Mouse (Mus musculus) heart, postnatal 0 days (tissue): ENCODE measurements around the gene Cryge. TPM values are rescaled to one million over a fixed set of nuclear protein-coding genes. Genes with fewer than 3 reads are reported as not detected.

Experiments used
- ATAC-seq: fragments of 200-750 bp; cut with Nextera tagmentation; 2 replicates; pipeline ENCODE4 v1.8.0; 2017; ENCODE audit warnings: low read depth, moderate number of reproducible peaks, moderate library complexity; ENCODE audit not compliant: insufficient read depth
- DNase-seq: peaks from one replicate; pipeline ENCODE4 v3.0.0-alpha.2; 2016; ENCODE audit warnings: low spot score
- H3K27ac ChIP-seq: fragments of 300-500 bp; sonication (generic); 2 replicates; pipeline ENCODE4 v1.5.1; 2014; ENCODE audit warnings: low read depth, mild to moderate bottlenecking
- H3K27me3 ChIP-seq: fragments of 300-500 bp; sonication (generic); 2 replicates; pipeline ENCODE4 v1.6.1; 2014; ENCODE audit warnings: low read length, mixed read lengths; ENCODE audit not compliant: control insufficient read depth, insufficient read depth
- H3K36me3 ChIP-seq: fragments of 300-500 bp; sonication (generic); replicated peaks from 2 replicates; pipeline ENCODE4 v1.6.1; 2014; ENCODE audit warnings: low read length, mixed read lengths; ENCODE audit not compliant: control insufficient read depth, insufficient read depth
- H3K4me1 ChIP-seq: fragments of 300-500 bp; sonication (generic); 2 replicates; pipeline ENCODE4 v1.6.1; 2014; ENCODE audit warnings: antibody characterized with exemption; ENCODE audit not compliant: control insufficient read depth, insufficient read depth
- H3K4me2 ChIP-seq: fragments of 300-500 bp; sonication (generic); 2 replicates; pipeline ENCODE4 v1.6.1; 2014; ENCODE audit warnings: low read depth, mild to moderate bottlenecking, low read length, moderate library complexity
- H3K4me3 ChIP-seq: fragments of 300-500 bp; sonication (generic); 2 replicates; pipeline ENCODE4 v1.5.1; 2014; ENCODE audit warnings: low read depth, low read length
- H3K9ac ChIP-seq: fragments of 300-500 bp; sonication (generic); replicated peaks from 2 replicates; pipeline ENCODE4 v1.6.1; 2014; ENCODE audit warnings: low read depth, low read length, mixed read lengths
- H3K9me3 ChIP-seq: fragments of 300-500 bp; sonication (generic); replicated peaks from 2 replicates; pipeline ENCODE4 v1.6.1; 2016; ENCODE audit warnings: low read length; ENCODE audit not compliant: control insufficient read depth
- CTCF ChIP-seq: IDR thresholded peaks from 2 replicates; pipeline ENCODE4 v1.5.1; 2016; ENCODE audit warnings: antibody characterized with exemption, control low read depth, low read depth
- EP300 ChIP-seq: IDR thresholded peaks from 2 replicates; pipeline ENCODE4 v1.6.1; 2016; ENCODE audit warnings: antibody characterized with exemption, low read depth
- WGBS: fragments of 180-500 bp; shearing (Covaris S2); extraction: QIAGEN DNeasy Blood & Tissue Kit; methylation state at CpG from one replicate; pipeline ENCODE4 v1.1.7; 2014; 5-methylcytosine and 5-hydroxymethylcytosine counted together
- polyA plus RNA-seq: library from polyadenylated mRNA; unstranded; fragments of >200 nt; fragmentation: Nextera tagmentation; extraction: Ambion mirVana; gene quantifications from 2 replicates; pipeline ENCODE4 v1.2.1, GENCODE M21; 2015
- total RNA-seq: library from RNA; depleted of rRNA; stranded (reverse); fragments of >200 nt; gene quantifications from 2 replicates; pipeline ENCODE4 v1.2.3, GENCODE M21; 2014; ENCODE audit warnings: low replicate concordance

Cryge gene
- total and polyA plus RNA-seq, 2 experiments from 2014 or later: not detected

DNA sequence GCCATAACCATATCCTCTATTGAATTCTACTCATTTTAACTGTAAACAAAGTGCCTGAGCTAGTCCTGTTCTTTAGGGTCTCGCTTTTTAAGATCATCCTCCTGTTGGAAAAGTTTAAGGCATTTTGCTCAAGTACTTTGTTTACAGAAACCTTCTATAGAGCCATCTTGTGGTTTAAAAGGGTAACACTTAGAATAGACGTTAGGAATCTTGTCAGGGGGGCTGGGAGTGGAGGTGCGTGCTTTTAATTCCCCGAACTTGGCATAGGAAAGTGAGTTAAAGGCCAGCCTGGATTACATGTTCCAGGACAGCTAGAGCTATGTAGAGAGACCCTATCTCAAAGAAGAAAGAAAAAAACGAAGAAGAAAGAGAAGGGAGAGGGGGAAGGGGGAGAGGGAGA, 24.7 kb upstream of the Cryge start:
- no peaks in the 10 kb centered on the region for H3K36me3 ChIP-seq
- DNase-seq: peak; percentile 36
- no peak for ATAC-seq
- no peak overlapping the region for H3K4me3 ChIP-seq
- H3K27me3 ChIP-seq: no peaks in the 10 kb centered on the region
- H3K9ac ChIP-seq: no peak overlapping the region
- no peaks in the 10 kb centered on the region for H3K4me1 ChIP-seq
- 9% methylated on average over 5 of the region's 5 CpGs for WGBS
- no peak for TF ChIP-seq EP300
- peak; percentile 42 for TF ChIP-seq CTCF
- H3K27ac ChIP-seq: no peak overlapping the region
- no peak overlapping the region for H3K4me2 ChIP-seq
- H3K9me3 ChIP-seq: no peaks in the 10 kb centered on the region

DNA sequence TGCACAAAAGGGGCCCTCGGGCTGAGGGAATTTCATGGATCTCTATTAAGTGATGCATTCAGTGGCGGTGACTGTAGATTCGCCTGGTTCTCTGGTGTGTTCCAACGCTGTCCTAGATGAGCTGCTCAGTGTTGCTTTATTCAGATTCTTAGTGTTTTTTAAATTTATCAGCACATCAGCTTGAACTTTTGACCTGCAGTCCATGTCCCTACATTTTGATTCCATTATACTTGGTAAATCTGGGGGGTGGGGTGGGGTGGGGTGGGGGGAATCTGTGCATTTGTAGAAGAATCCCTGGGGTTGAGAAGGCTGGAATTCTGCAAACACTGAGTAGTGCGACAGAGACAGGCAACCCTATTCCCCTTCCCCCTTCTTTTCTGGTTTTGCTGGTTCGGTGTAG, 22.6 kb upstream of the Cryge start, which contains the start of gene Crygc:
Gene Crygc, minus strand, starts transcription at position 101 of the 400 bp plus-strand sequence.
- H3K4me2 ChIP-seq: no peak within 1 kb of the TSS
- H3K4me3 ChIP-seq: no peak within 1 kb of the TSS
- H3K9me3 ChIP-seq: no peaks in the 10 kb centered on the region
- no peak within 1 kb of the TSS for H3K27ac ChIP-seq
- ATAC-seq (no peak), DNase-seq (no peak)
- no peaks in the 10 kb centered on the region for H3K36me3 ChIP-seq
- WGBS: 72% methylated on average over 6 of the region's 6 CpGs
- no peaks in the 10 kb centered on the region for H3K27me3 ChIP-seq
- H3K4me1 ChIP-seq: no peaks in the 10 kb centered on the region
- H3K9ac ChIP-seq: no peak within 1 kb of the TSS
- no peak for TF ChIP-seq EP300
- TF ChIP-seq CTCF: no peak

DNA sequence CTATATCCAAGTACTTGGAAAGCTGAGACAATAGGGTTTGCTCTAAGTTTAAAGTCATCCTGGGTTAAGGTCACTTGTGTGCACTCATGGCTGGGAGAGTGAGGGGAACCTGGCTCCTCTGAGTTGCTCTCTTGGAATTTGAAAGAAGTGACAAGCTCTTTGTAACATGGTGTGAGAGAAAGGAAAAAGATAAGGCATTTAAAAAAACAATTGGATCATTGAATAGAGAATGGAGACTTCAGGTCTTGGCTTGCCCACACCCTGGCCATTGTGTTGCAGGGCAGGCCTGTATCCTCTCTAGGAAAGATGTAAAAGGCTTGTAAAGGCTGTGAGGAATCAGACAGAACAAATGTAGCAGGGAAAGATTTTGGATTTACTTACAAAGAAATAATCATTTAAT, 16.9 kb upstream of the Cryge start:
- no peak overlapping the region for H3K4me2 ChIP-seq
- H3K4me3 ChIP-seq: no peak overlapping the region
- H3K36me3 ChIP-seq: no peaks in the 10 kb centered on the region
- H3K27ac ChIP-seq: no peak overlapping the region
- DNase-seq (no peak), ATAC-seq (no peak)
- H3K4me1 ChIP-seq: no peaks in the 10 kb centered on the region
- no peaks in the 10 kb centered on the region for H3K9me3 ChIP-seq
- H3K9ac ChIP-seq: no peak overlapping the region
- TF ChIP-seq EP300 (no peak), CTCF (no peak)
- H3K27me3 ChIP-seq: no peaks in the 10 kb centered on the region

DNA sequence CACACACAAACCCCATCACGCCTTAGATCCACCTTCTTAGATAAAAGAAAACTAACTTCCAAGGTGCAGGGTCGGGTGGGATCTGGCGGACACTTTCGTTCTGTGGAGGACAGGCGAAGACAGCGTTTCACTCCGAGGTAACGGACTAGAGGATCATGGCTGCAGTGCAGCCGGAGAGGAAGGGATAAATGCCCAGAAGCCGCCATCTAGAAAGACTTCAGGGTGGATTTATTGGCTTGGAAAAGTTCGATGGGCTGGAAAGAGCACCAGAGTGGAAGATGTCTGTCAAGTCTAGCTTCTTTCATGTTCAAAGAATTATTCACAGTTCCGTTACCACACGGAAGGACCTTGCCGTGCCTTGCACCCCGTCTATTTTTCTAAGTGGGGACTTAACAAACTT, 13.3 kb upstream of the Cryge start:
- ATAC-seq: no peak
- H3K4me2 ChIP-seq: no peak overlapping the region
- no peaks in the 10 kb centered on the region for H3K4me1 ChIP-seq
- WGBS: 89% methylated on average over 15 of the region's 15 CpGs
- H3K9me3 ChIP-seq: no peaks in the 10 kb centered on the region
- H3K9ac ChIP-seq: no peak overlapping the region
- no peaks in the 10 kb centered on the region for H3K27me3 ChIP-seq
- H3K27ac ChIP-seq: no peak overlapping the region
- TF ChIP-seq EP300 (no peak), CTCF (no peak)
- H3K4me3 ChIP-seq: no peak overlapping the region
- no peaks in the 10 kb centered on the region for H3K36me3 ChIP-seq
- DNase-seq: no peak

DNA sequence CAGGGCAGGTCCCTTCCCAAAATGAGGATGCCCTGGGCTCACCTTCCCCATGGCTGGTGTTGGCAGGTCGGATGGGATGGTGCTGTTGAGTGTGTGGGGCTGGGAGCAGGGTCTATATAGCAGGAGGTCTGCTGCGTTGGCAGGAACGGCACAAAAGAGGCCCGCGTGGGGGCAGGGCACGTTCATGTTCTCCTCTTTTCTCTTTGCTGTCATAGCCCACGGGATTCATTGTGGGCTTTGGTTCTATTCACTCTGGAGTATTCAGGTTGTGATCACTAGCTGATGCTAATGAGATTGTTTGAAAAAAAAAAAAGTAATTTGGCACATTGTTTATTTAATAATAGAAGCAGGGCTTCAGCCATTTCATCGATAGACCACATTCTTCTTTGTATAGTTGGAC, 12.4 kb upstream of the Cryge start, which contains the start of gene Crygd:
Gene Crygd, minus strand, starts transcription at position 101 of the 400 bp plus-strand sequence.
- H3K27ac ChIP-seq: no peak within 1 kb of the TSS
- no peak within 1 kb of the TSS for H3K9ac ChIP-seq
- no peak for ATAC-seq
- DNase-seq: no peak
- H3K4me2 ChIP-seq: no peak within 1 kb of the TSS
- no peaks in the 10 kb centered on the region for H3K36me3 ChIP-seq
- TF ChIP-seq EP300 (no peak), CTCF (no peak)
- no peaks in the 10 kb centered on the region for H3K4me1 ChIP-seq
- H3K27me3 ChIP-seq: no peaks in the 10 kb centered on the region
- H3K9me3 ChIP-seq: no peaks in the 10 kb centered on the region
- no peak within 1 kb of the TSS for H3K4me3 ChIP-seq
- 84% methylated on average over 8 of the region's 8 CpGs for WGBS

DNA sequence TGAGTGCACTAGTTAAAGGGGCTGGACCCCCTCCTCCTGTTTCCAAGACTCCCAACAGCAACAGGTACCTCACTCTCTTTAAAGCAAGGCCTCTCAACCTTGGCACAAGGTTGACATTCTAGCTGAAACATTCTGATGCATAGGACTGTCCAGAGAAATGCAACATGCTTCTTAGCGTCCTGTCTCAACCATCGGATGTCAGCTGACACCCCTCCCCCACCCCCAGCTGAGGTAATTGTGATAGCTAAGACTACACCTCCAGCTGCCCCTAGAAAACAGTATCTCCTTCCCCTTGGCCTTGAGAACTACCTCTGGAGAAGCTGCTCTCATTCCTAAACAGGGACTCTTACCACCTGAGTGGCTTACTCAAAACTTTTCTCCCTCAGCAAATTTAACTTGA, 1.2 kb upstream of the Cryge start:
- Histone ChIP-seq H3K27me3 (no peaks in the 10 kb centered on the region), H3K4me2 (no peak overlapping the region), H3K9me3 (no peaks in the 10 kb centered on the region), H3K27ac (no peak overlapping the region), H3K4me3 (no peak overlapping the region), H3K36me3 (no peaks in the 10 kb centered on the region), H3K4me1 (no peaks in the 10 kb centered on the region), H3K9ac (no peak overlapping the region)
- DNase-seq (no peak), ATAC-seq (no peak)
- TF ChIP-seq EP300: no peak
- no peak for TF ChIP-seq CTCF
- 11% methylated on average over 2 of the region's 2 CpGs for WGBS
